In the genomic region with DNA sequence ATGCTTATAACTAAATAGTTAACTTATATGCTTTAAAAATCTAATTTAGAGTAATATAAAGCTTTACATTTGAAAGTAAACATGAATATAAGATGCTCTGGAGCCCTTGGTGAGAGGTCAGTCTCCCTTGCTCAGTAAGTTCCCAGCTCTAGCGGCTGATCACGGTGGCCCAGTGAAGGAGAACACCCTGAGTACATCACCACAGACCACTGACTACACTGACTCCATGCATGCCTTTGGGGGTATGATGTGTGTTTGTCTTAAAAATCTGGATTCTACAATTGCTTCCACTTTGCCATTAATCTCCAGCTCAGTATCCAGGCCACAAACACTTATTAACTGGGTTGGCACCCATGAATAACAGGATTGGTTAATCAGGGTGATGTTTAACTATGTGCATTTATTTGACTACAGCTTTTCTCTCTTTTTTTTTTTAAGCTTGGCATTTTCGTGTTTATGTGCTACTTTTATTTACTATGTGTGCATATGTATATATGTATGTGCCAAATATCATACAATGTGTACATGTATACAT, we compare ENCODE assay signal across 24 mouse cellular contexts.
"Had no signal": no experiment of that assay in that cellular context is flagged by ENCODE, and none has a peak within 500 bp of the region (broad histone marks: within the 10 kb centered on the region; RNA-seq: fewer than 3 reads in every experiment).

No protein-coding gene starts in this region.

- H3K4me2 ChIP-seq: heart, embryonic 12.5 days; hindbrain, embryonic 12.5 days; hindbrain, embryonic 14.5 days; intestine, embryonic 15.5 days; limb, embryonic 12.5 days; liver, embryonic 11.5 days; liver, embryonic 13.5 days; liver, embryonic 15.5 days had no signal

- H3K9me3 ChIP-seq: heart, embryonic 10.5 days; heart, embryonic 12.5 days; hindbrain, embryonic 10.5 days; hindbrain, embryonic 12.5 days; intestine, embryonic 15.5 days; limb, embryonic 10.5 days; limb, embryonic 12.5 days; liver, embryonic 13.5 days; liver, embryonic 15.5 days had no signal

- H3K4me3 ChIP-seq: gastrocnemius, adult 2 months; heart, embryonic 10.5 days; heart, embryonic 12.5 days; hindbrain, embryonic 10.5 days; hindbrain, embryonic 12.5 days; intestine, embryonic 15.5 days; layer of hippocampus, adult 2 months; left cerebral cortex, adult 2 months; limb, embryonic 10.5 days; limb, embryonic 12.5 days; liver, embryonic 13.5 days; liver, embryonic 15.5 days had no signal

- H3K27me3 ChIP-seq: heart, embryonic 12.5 days; hindbrain, embryonic 12.5 days; intestine, embryonic 15.5 days; limb, embryonic 12.5 days; liver, embryonic 13.5 days; liver, embryonic 15.5 days had no signal

- H3K4me1 ChIP-seq: heart, embryonic 10.5 days; heart, embryonic 12.5 days; intestine, embryonic 15.5 days; limb, embryonic 12.5 days; liver, embryonic 15.5 days had no signal

- DNase-seq: gastrocnemius, adult 2 months; gastrocnemius, postnatal 10 days; gastrocnemius, postnatal 25 days; heart, adult 18-20 months; heart, postnatal 10 days; heart, postnatal 4 days; liver; liver, embryonic 13.5 days; liver, postnatal 0 days had no signal

- H3K27ac ChIP-seq: gastrocnemius, adult 2 months; heart, embryonic 10.5 days; hindbrain, embryonic 10.5 days; hindbrain, embryonic 12.5 days; hindbrain, embryonic 14.5 days; intestine, embryonic 15.5 days; layer of hippocampus, adult 2 months; left cerebral cortex, adult 2 months; limb, embryonic 10.5 days; limb, embryonic 12.5 days; liver, embryonic 13.5 days; liver, embryonic 15.5 days had no signal

- H3K36me3 ChIP-seq: heart, embryonic 10.5 days; heart, embryonic 12.5 days; hindbrain, embryonic 10.5 days; hindbrain, embryonic 12.5 days; intestine, embryonic 15.5 days; limb, embryonic 10.5 days; limb, embryonic 12.5 days; liver, embryonic 13.5 days; liver, embryonic 15.5 days had no signal

- H3K9ac ChIP-seq: heart, embryonic 12.5 days; hindbrain, embryonic 12.5 days; hindbrain, embryonic 14.5 days; intestine, embryonic 15.5 days; limb, embryonic 12.5 days; liver, embryonic 13.5 days; liver, embryonic 15.5 days; liver, postnatal 0 days had no signal

- ATAC-seq: hindbrain, embryonic 16.5 days; inflammation-experienced regulatory T-cells, adult 6 months; intestine, embryonic 15.5 days; intestine, postnatal 0 days; liver, postnatal 0 days had no signal
